Mouse (Mus musculus) heart, adult 2 months (tissue): ENCODE measurements at regions not wholly inside any gene's neighbourhood (a gene's known extent, or its start where the extent isn't known, plus 50 kb on each side); places are given as distances from the start of the nearest gene placed in this dataset.

Experiments
- DNase-seq, 2 experiments: peaks; one replicate each; pipeline ENCODE4 v3.0.0; 2021
- H3K27ac ChIP-seq: fragments of 200-600 bp; 2 replicates; pipeline ENCODE4 v1.8.1; 2022
- H3K27me3 ChIP-seq: fragments of 200-500 bp; 2 replicates; pipeline ENCODE4 v1.6.1; 2012; ENCODE audit warnings: mild to moderate bottlenecking, low read length, inconsistent platforms, mixed read lengths; ENCODE audit not compliant: control insufficient read depth, insufficient read depth
- H3K36me3 ChIP-seq: fragments of 200-500 bp; 2 replicates; pipeline ENCODE4 v1.6.1; 2012; ENCODE audit warnings: low read length, inconsistent platforms; ENCODE audit not compliant: control insufficient read depth, insufficient read depth
- H3K4me1 ChIP-seq: fragments of 200-500 bp; 2 replicates; pipeline ENCODE4 v1.6.1; 2011; ENCODE audit warnings: low read length; ENCODE audit not compliant: control insufficient read depth, insufficient read depth
- H3K4me3 ChIP-seq: fragments of 200-600 bp; 2 replicates; pipeline ENCODE4 v1.8.1; 2022
- H3K79me2 ChIP-seq: fragments of 200-500 bp; replicated peaks from 2 replicates; pipeline ENCODE4 v1.6.1; 2012; ENCODE audit warnings: mild to moderate bottlenecking, inconsistent platforms, low read length, moderate library complexity, mixed read lengths; ENCODE audit not compliant: control insufficient read depth, insufficient read depth
- H3K9ac ChIP-seq: fragments of 200-500 bp; 2 replicates; pipeline ENCODE4 v1.6.1; 2012; ENCODE audit warnings: low read depth, mild to moderate bottlenecking, control low read depth, inconsistent platforms, low read length, mixed read lengths
- CTCF ChIP-seq: fragments of 200-600 bp; IDR thresholded peaks from 2 replicates; pipeline ENCODE4 v1.8.1; 2022; ENCODE audit warnings: antibody characterized with exemption, mild to moderate bottlenecking, moderate library complexity
- EP300 ChIP-seq: fragments of 200-500 bp; IDR thresholded peaks from 2 replicates; pipeline ENCODE4 v1.6.1; 2011; ENCODE audit warnings: low read depth, low read length, control low read depth; ENCODE audit not compliant: insufficient read depth
- POLR2A ChIP-seq: fragments of 200-500 bp; IDR thresholded peaks from 2 replicates; pipeline ENCODE4 v1.6.1; 2011; ENCODE audit warnings: mild to moderate bottlenecking, low read depth, low read length, control low read depth; ENCODE audit not compliant: insufficient read depth
- WGBS: fragments of 180-500 bp; shearing (Covaris S2); methylation state at CpG from one replicate; pipeline ENCODE4 v1.1.7; 2018; 5-methylcytosine and 5-hydroxymethylcytosine counted together
- intact Hi-C: fragments of 180-260 bp; cut with DNase I; formaldehyde crosslinking; loops from one replicate; pipeline ENCODE4 v1.15.1; 2025

- H3K4me1 ChIP-seq: no peaks in the 10 kb centered on the region
- no peak overlapping the region for H3K9ac ChIP-seq
- H3K27me3 ChIP-seq: no peaks in the 10 kb centered on the region
- no peak overlapping the region for H3K27ac ChIP-seq
- no peaks in the 10 kb centered on the region for H3K36me3 ChIP-seq
- no peaks in the 10 kb centered on the region for H3K79me2 ChIP-seq
- intact Hi-C loops: no loop called here
- TF ChIP-seq EP300 (no peak), POLR2A (no peak), CTCF (no peak)
- WGBS: 55% methylated on average over 8 of the region's 8 CpGs
- DNase-seq: no peak
- H3K4me3 ChIP-seq: no peak overlapping the region
Measured at GRCm38 (mm10) chr13:50973379-50973778, 127.3 kb upstream of the Spin1 start.

GRCm38 (mm10) chr13:50975306-50975920 lies 125.3 kb upstream of the Spin1 start:
- Histone ChIP-seq H3K79me2 (no peaks in the 10 kb centered on the region), H3K36me3 (no peaks in the 10 kb centered on the region), H3K27ac (no peak overlapping the region), H3K9ac (no peak overlapping the region), H3K27me3 (no peaks in the 10 kb centered on the region), H3K4me1 (no peaks in the 10 kb centered on the region), H3K4me3 (no peak overlapping the region)
- DNase-seq: no peak
- TF ChIP-seq POLR2A (no peak), CTCF (no peak), EP300 (no peak)
- intact Hi-C loops: no loop called here
- WGBS: 60% methylated on average over 12 of the region's 12 CpGs

DNA sequence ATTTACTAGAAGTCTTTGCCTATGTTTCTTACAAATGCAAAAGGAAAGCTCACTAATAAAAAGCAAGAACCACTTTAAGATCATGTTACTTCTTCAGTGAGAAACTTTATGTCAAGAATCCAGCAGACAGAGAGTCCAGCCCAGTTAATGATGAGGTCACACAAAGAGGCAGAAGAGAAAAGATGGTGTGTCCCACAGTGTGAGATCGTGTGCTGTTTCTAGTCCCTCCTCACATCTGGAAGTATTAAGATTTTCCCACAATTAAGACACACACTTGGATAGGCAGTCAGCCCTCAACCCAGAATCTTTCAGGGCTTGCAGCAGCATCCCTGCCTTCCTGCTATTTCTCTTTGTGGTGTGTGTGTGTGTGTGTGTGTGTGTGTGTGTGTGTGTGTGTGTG lies 118.7 kb upstream of the Spin1 start:
- intact Hi-C loops: no loop called here
- TF ChIP-seq EP300 (no peak), POLR2A (no peak), CTCF (no peak)
- Histone ChIP-seq H3K9ac (no peak overlapping the region), H3K4me1 (no peaks in the 10 kb centered on the region), H3K27me3 (no peaks in the 10 kb centered on the region), H3K79me2 (no peaks in the 10 kb centered on the region), H3K4me3 (no peak overlapping the region), H3K27ac (no peak overlapping the region), H3K36me3 (no peaks in the 10 kb centered on the region)
- DNase-seq: no peak
- WGBS: 52% methylated on average over 1 of the region's 1 CpGs

- no peaks in the 10 kb centered on the region for H3K27me3 ChIP-seq
- 77% methylated on average over 10 of the region's 10 CpGs for WGBS
- no peak overlapping the region for H3K9ac ChIP-seq
- H3K36me3 ChIP-seq: no peaks in the 10 kb centered on the region
- H3K4me3 ChIP-seq: no peak overlapping the region
- intact Hi-C loops: no loop called here
- H3K27ac ChIP-seq: no peak overlapping the region
- H3K79me2 ChIP-seq: no peaks in the 10 kb centered on the region
- DNase-seq: no peak
- TF ChIP-seq CTCF (no peak), EP300 (no peak), POLR2A (no peak)
- H3K4me1 ChIP-seq: no peaks in the 10 kb centered on the region
Measured at GRCm38 (mm10) chr13:50982990-50983389, 117.7 kb upstream of the Spin1 start.

DNA sequence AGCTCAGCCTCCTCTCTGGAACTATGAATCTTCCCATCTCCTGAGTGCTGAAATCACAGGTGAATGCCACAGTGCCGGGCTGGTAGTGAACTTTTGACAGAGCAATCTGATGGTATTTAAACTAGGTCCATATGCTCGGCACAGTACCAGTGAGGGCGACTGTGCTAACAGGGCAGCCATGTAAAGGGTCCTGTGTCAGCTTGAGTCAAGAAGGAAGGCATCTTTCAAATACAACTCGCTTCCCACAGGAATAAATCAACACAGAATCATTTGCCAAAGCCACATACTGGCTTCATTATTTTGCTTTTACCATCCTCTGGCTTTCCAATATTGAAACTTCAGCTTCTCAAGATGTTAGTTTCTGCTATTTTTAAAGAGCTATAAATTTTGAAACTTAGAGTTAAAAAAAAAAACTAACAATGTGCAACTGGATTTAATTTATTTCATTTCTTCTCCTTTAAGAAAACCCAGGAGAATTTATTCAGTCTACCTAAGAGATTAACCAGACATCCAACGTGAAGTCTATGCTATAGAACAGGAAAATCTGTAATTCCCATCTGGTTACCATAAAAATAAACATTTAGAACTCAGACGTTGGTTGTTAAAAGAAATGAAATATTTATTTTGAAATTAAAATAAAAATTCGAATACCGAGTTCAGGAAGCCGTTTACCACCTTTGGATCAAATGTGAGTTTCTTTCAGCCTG lies 108.8 kb upstream of the Spin1 start:
- Histone ChIP-seq H3K36me3 (no peaks in the 10 kb centered on the region), H3K4me1 (no peaks in the 10 kb centered on the region), H3K27me3 (peaks cover 2% of the 10 kb centered on the region; the same call in 1 of the 2 replicates), H3K9ac (no peak overlapping the region), H3K4me3 (no peak overlapping the region), H3K27ac (no peak overlapping the region), H3K79me2 (no peaks in the 10 kb centered on the region)
- 75% methylated on average over 9 of the region's 9 CpGs for WGBS
- TF ChIP-seq POLR2A (no peak), CTCF (no peak), EP300 (no peak)
- no peak for DNase-seq
- intact Hi-C loops: no loop called here

DNA sequence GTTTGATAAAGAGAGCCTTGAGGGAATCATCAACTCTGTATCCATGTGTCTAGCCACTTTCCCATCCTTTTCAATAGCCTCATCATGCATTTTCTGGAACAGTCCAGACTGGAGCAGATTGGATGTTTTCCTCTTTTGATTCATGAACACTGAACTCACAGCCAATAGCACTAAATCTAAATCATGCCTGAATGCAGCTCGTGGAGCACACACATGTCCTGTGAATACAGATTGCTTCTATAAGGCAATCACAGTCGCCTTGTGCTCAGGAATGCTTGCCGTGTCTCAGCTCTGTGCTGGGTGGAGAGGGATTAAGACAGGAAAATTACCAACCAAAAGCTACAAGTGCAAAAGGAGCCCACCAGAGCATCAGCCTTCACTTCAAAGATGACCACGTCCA lies 100.9 kb upstream of the Spin1 start:
- H3K4me1 ChIP-seq: no peaks in the 10 kb centered on the region
- no peak overlapping the region for H3K9ac ChIP-seq
- no peaks in the 10 kb centered on the region for H3K27me3 ChIP-seq
- H3K79me2 ChIP-seq: no peaks in the 10 kb centered on the region
- H3K4me3 ChIP-seq: no peak overlapping the region
- H3K27ac ChIP-seq: no peak overlapping the region
- WGBS: 75% methylated on average over 4 of the region's 4 CpGs
- intact Hi-C loops: no loop called here
- no peak for TF ChIP-seq POLR2A
- TF ChIP-seq CTCF: no peak
- TF ChIP-seq EP300: no peak
- no peaks in the 10 kb centered on the region for H3K36me3 ChIP-seq
- DNase-seq: no peak
